Mouse (Mus musculus): ENCODE results near the gene Klk14. TPM values are rescaled to one million over a fixed set of nuclear protein-coding genes. Genes with fewer than 3 reads are reported as not detected.
"Not testable (repeated sequence)": the region's sequence is repeated elsewhere in the genome, so short reads cannot be mapped to it uniquely, and the experiment has no call there.

The Klk14 gene
- not detected in 2 replicates for total RNA-seq (2015)
- not detected in 2 replicates for total RNA-seq (2017)

- ATAC-seq (ENCODE audit: poor library complexity, severe bottlenecking), result no peak
Observed at GRCm38 (mm10) chr7:43690118-43690517, at the start of gene Klk14. TSS of gene Klk14 (plus strand) at chr7:43690418.

GRCm38 (mm10) chr7:43642587-43642986, 47.6 kb upstream of the Klk14 start:
- peak; percentile 92 for ATAC-seq (ENCODE audit: poor library complexity, severe bottlenecking)

GRCm38 (mm10) chr7:43643046-43643652, 47.1 kb upstream of the Klk14 start:
- ATAC-seq (ENCODE audit: poor library complexity, severe bottlenecking), result peak; percentile 54

- ATAC-seq (ENCODE audit: poor library complexity, severe bottlenecking), result no peak
Observed at GRCm38 (mm10) chr7:43652683-43653082, 37.5 kb upstream of the Klk14 start.

GRCm38 (mm10) chr7:43654519-43654918, 35.7 kb upstream of the Klk14 start:
- ATAC-seq (ENCODE audit: poor library complexity, severe bottlenecking), result peak; percentile 95

GRCm38 (mm10) chr7:43656232-43656631, 34.0 kb upstream of the Klk14 start:
- ATAC-seq (ENCODE audit: poor library complexity, severe bottlenecking), result no peak

GRCm38 (mm10) chr7:43660002-43660401, 30.2 kb upstream of the Klk14 start, which contains the start of gene Siglece:
TSS of gene Siglece (minus strand) at chr7:43660161.
- peak; percentile 68 for ATAC-seq (ENCODE audit: poor library complexity, severe bottlenecking)

GRCm38 (mm10) chr7:43662804-43663203, 27.4 kb upstream of the Klk14 start:
- peak; percentile 53 for ATAC-seq (ENCODE audit: poor library complexity, severe bottlenecking)

- not testable (repeated sequence) for ATAC-seq (ENCODE audit: poor library complexity, severe bottlenecking)
Observed at GRCm38 (mm10) chr7:43667221-43667620, 23.0 kb upstream of the Klk14 start.

- no peak for ATAC-seq (ENCODE audit: poor library complexity, severe bottlenecking)
Observed at GRCm38 (mm10) chr7:43668582-43668981, 21.6 kb upstream of the Klk14 start.

GRCm38 (mm10) chr7:43671064-43671808, 19.0 kb upstream of the Klk14 start:
- 0 out of 2 replicates have a peak, but pooled peaks have one; percentile 2 for ATAC-seq (ENCODE audit: poor library complexity, severe bottlenecking)

GRCm38 (mm10) chr7:43671809-43672580, 18.2 kb upstream of the Klk14 start, which contains the start of gene Ctu1:
TSS of gene Ctu1 (plus strand) at chr7:43672016.
- peak; percentile 92 for ATAC-seq (ENCODE audit: poor library complexity, severe bottlenecking)

GRCm38 (mm10) chr7:43672581-43673260, 17.5 kb upstream of the Klk14 start:
- no peak for ATAC-seq (ENCODE audit: poor library complexity, severe bottlenecking)

GRCm38 (mm10) chr7:43675091-43675490, 15.1 kb upstream of the Klk14 start:
- ATAC-seq (ENCODE audit: poor library complexity, severe bottlenecking), result no peak

- peak; percentile 79 for ATAC-seq (ENCODE audit: poor library complexity, severe bottlenecking)
Observed at GRCm38 (mm10) chr7:43678517-43678916, 11.7 kb upstream of the Klk14 start.

GRCm38 (mm10) chr7:43680960-43681359, 9.3 kb upstream of the Klk14 start:
- peak; percentile 77; the same call in 1 of the 2 replicates for ATAC-seq (ENCODE audit: poor library complexity, severe bottlenecking)

- ATAC-seq (ENCODE audit: poor library complexity, severe bottlenecking), result not testable (repeated sequence)
Observed at GRCm38 (mm10) chr7:43682511-43682910, 7.7 kb upstream of the Klk14 start.

GRCm38 (mm10) chr7:43685088-43685487, 5.1 kb upstream of the Klk14 start:
- peak; percentile 25; the same call in 1 of the 2 replicates for ATAC-seq (ENCODE audit: poor library complexity, severe bottlenecking)

GRCm38 (mm10) chr7:43710031-43710430, 19.8 kb downstream of the Klk14 start:
- ATAC-seq (ENCODE audit: poor library complexity, severe bottlenecking), result no peak

GRCm38 (mm10) chr7:43712267-43712666, 22.0 kb downstream of the Klk14 start, which contains the start of gene Klk13:
TSS of gene Klk13 (plus strand) at chr7:43712567.
- no peak for ATAC-seq (ENCODE audit: poor library complexity, severe bottlenecking)

GRCm38 (mm10) chr7:43712917-43713316, 22.7 kb downstream of the Klk14 start:
- ATAC-seq (ENCODE audit: poor library complexity, severe bottlenecking), result no peak
